Mouse (Mus musculus) gastrocnemius, postnatal 14 days (tissue): ENCODE results near the gene Glb1. TPM values are rescaled to one million over a fixed set of nuclear protein-coding genes. Genes with fewer than 3 reads are reported as not detected.
A peak's percentile ranks its signal among the peaks of the same experiment; 100 is the strongest.
"Not testable (repeated sequence)": the region's sequence is repeated elsewhere in the genome, so short reads cannot be mapped to it uniquely, and the experiment has no call there.

ENCODE experiments used
- DNase-seq: peaks from one replicate; pipeline ENCODE4 v3.0.0; 2021; ENCODE audit warnings: mixed read lengths
- intact Hi-C: fragments of 180-260 bp; cut with DNase I; formaldehyde crosslinking; loops from one replicate; pipeline ENCODE4 v1.15.1; 2025; ENCODE audit warnings: low total_unique reads
- total RNA-seq, 2 experiments: library from RNA; stranded (reverse); gene quantifications; 2 replicates each; pipeline ENCODE4 v1.2.3; 2021

The Glb1 gene
- total RNA-seq, 2 experiments from 2014 or later, result 9.9 to 10.3 TPM

GRCm38 (mm10) chr9:114480940-114481339 lies 80.1 kb downstream of the Glb1 start:
- no peak for DNase-seq
- intact Hi-C loops, result no loop called here

- no peak for DNase-seq
- intact Hi-C loops, result no loop called here
These were observed 83.9 kb downstream of the Glb1 start for GRCm38 (mm10) chr9:114484771-114485170.

GRCm38 (mm10) chr9:114486808-114487207 lies 85.9 kb downstream of the Glb1 start:
- intact Hi-C loops, result no loop called here
- no peak for DNase-seq

GRCm38 (mm10) chr9:114487481-114488258 lies 86.8 kb downstream of the Glb1 start:
- intact Hi-C loops, result no loop called here
- no peak for DNase-seq

- intact Hi-C loops, result loop anchor here (5.0 kb wide), 1 partner anchor 79 kb away; no protein-coding TSS in a partner anchor
- no peak for DNase-seq
These were observed 95.6 kb downstream of the Glb1 start for GRCm38 (mm10) chr9:114496469-114496868.

- intact Hi-C loops, result loop anchor here (5.0 kb wide), 1 partner anchor 81 kb away; no protein-coding TSS in a partner anchor
- DNase-seq, result peak; percentile 85
These were observed 97.3 kb downstream of the Glb1 start for GRCm38 (mm10) chr9:114498218-114498617.

- peak; percentile 57 for DNase-seq
- intact Hi-C loops, result loop anchor here (2.0 to 5.0 kb wide), 2 partner anchors 83 to 85 kb away; no protein-coding TSS in a partner anchor
These were observed 99.1 kb downstream of the Glb1 start for GRCm38 (mm10) chr9:114499783-114500515.

- DNase-seq, result no peak
- intact Hi-C loops, result loop anchor here (2.0 kb wide), 1 partner anchor 84 kb away; no protein-coding TSS in a partner anchor
These were observed 100.2 kb downstream of the Glb1 start for GRCm38 (mm10) chr9:114501111-114501510.

- intact Hi-C loops, result loop anchor here (2.0 kb wide), 1 partner anchor 83 kb away; no protein-coding TSS in a partner anchor
- no peak for DNase-seq
These were observed 101.0 kb downstream of the Glb1 start for GRCm38 (mm10) chr9:114501913-114502312.

GRCm38 (mm10) chr9:114502711-114503427 lies 102.0 kb downstream of the Glb1 start:
- no peak for DNase-seq
- intact Hi-C loops, result no loop called here

- intact Hi-C loops, result no loop called here
- no peak for DNase-seq
These were observed 103.9 kb downstream of the Glb1 start, which contains the start of gene Ccr4 for GRCm38 (mm10) chr9:114504816-114505215. TSS of gene Ccr4 (minus strand) at chr9:114504916.

GRCm38 (mm10) chr9:114506564-114506963 lies 105.7 kb downstream of the Glb1 start:
- intact Hi-C loops, result no loop called here
- no peak for DNase-seq

- no peak for DNase-seq
- intact Hi-C loops, result no loop called here
These were observed 106.5 kb downstream of the Glb1 start for GRCm38 (mm10) chr9:114507421-114507820.

GRCm38 (mm10) chr9:114509785-114510184 lies 108.9 kb downstream of the Glb1 start:
- intact Hi-C loops, result no loop called here
- DNase-seq, result no peak

- no peak for DNase-seq
- intact Hi-C loops, result no loop called here
These were observed 112.0 kb downstream of the Glb1 start for GRCm38 (mm10) chr9:114512831-114513230.

- intact Hi-C loops, result no loop called here
- DNase-seq, result no peak
These were observed 114.5 kb downstream of the Glb1 start, which contains the start of gene C130032M10Rik for GRCm38 (mm10) chr9:114515364-114515763. TSS of gene C130032M10Rik (plus strand) at chr9:114515697.

GRCm38 (mm10) chr9:114517924-114518497 lies 117.1 kb downstream of the Glb1 start:
- intact Hi-C loops, result no loop called here
- DNase-seq, result no peak

GRCm38 (mm10) chr9:114518812-114519477 lies 118.1 kb downstream of the Glb1 start:
- intact Hi-C loops, result no loop called here
- no peak for DNase-seq

GRCm38 (mm10) chr9:114520529-114520928 lies 119.7 kb downstream of the Glb1 start:
- DNase-seq, intact Hi-C loops: not testable (repeated sequence)
